Mouse (Mus musculus): ENCODE results near the gene Sox5. TPM values are rescaled to one million over a fixed set of nuclear protein-coding genes. Genes with fewer than 3 reads are reported as not detected.

Gene Sox5
- total RNA-seq, 2 experiments from 2014 or later: 28.7 to 41.6 TPM

DNA sequence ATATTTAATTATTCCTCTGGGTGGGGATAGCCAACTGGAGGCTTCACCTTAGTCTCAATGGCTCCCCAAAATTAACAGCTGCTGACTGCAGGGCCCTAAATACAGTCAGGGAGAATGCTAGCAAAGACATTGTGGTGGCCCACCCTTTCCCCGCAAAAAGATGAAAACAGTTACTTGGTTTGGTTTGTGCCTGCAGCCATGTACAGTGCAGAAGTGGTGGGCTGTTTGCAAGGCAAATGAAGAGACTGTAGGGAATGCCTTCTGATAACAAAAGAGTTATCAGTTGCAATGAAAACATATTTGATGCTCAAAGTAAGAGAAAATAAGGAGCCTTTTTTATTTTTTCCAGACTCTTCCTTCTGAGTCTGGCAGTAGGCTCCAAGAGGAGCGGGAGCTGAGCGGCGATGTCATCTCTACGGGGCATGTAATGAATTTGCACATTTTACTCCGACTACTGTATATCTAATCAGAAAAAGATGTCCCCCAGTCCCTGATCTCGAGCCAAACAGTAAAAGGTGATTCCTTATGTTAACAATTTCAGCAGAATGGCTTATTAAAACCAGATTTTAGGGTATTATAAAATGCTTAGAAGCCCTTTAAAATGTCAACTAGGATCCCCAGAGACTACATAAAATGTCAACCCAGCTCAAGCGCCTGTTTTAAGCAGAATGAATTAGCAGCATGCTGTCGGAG is 943.2 kb downstream of the Sox5 start:
- DNase-seq: no peak

DNA sequence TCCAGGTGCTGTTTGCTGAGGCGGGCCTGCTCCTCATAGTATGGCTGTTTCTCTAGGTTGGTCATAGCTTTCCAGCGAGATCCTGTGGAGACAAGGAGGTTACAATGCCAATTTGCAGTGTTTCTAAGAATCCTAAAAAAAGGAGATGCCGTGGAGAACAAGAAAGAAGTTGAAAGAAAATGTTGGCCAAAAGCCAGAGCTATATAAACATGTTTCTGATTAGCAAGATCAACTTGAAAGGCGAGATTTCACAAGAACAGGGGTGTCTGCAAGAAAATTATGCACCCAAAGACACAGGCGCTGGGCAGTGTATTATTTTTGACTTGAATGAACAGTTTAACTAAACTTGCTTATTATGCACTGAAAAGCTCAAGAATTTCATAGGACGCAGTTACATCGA is 946.4 kb downstream of the Sox5 start:
- no peak for DNase-seq

DNA sequence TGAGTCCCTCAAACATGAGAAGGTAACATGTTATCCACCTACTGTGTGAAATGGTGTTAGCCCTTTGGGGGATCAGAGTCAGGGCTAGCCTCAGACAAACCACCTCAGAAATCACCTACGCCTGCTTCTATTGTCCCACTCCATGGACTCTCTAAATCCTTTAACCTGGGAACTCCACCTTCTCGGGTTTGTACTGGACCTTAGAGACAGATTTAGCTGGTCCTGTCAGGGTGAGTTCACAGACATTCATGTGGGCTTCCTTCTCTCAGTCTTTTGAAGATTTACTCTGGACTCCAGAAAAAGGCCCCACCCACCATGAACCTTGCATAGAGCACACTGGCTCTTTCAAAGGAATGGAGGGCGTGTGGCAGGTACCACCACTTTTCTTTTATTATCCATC is 947.8 kb downstream of the Sox5 start:
- DNase-seq: no peak

DNA sequence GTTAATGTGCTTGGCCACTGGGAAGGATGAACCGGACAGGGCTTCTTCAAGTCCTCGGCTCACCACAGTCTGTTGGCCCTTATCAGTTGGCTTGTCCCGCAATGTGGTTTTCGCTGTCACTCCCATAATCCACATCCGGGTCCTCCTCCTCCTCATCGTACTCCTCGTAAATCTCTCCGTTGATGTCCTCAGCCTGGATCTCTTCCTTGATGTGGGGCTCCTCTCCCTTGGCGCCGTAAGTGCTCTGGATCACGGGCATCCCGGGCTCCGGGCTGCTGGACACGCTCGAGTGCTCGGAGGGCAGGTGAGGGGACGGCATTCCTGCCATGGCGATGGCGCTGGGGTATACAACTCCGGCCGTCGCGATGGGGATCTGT is 948.6 kb downstream of the Sox5 start:
- DNase-seq: no peak

DNA sequence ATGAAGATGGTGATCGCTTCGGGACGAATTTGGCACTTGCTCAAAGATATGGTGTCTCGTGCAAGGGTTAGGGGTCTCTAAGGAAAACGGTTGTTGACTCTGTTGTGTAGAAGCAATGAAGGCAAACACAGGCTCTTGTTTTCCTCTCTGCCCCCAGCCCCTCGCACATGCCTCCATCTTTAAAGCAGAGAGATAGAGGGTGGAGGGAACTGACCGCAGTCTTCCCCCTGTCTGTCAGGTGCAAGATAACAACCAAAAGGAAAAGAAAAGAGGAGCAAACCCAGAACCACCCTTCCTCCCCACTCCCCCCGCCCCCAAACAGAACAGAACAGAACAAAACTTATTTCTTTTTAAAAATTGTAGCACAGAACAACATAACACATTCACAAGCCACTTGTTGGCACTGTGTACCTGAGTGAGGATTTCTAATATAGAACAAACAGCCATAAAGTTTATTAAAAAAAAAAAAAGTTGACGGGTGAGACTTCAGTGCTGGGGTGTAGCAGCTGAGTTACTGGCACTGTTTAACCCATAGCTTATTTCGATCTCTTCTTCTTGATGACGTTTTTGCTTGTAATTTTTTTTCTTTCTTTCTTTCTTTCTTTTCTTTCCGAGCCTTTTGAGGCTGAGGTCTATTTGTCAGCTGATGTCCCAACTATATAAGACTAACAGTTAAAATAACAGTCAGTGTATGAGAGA is 949.1 kb downstream of the Sox5 start:
- DNase-seq: no peak

DNA sequence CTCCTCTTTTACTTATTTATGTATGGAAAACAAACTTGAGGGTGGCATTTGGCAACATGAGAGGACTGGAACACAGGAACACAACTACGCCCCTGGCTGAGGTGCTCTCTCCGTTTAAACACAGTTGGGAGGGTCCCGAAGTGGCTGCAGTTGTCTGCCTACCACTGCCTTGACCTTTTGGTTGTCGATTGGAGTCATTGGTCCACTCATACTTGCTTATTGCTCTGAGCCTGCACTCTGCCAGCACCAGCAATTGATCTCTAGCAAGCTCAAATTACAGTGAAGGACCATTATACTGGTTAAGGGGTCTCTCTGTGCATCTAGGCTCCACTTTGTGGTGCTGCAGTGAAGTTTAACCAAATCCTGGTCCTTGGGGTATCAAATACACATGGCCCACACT is 950.5 kb downstream of the Sox5 start:
- no peak for DNase-seq

DNA sequence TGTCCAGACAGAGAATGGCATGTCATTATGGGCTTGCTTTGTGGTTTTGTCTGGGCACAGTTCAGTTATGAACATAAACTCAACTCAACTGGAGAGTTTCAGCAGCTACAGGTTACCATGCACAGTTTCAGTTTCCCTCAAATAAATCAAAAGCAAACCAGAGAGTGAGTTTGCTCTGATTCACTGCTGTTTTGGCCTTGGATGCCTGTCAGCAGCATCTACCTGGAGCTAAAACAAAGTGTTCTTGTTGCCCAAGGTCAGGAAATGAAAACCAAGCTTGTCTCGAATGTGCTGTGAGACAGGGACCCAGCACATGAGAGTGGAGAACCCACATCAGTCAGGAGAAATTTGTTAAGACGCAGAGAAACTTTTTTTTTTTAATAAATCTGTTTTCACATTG is 951.6 kb downstream of the Sox5 start:
- DNase-seq: no peak

DNA sequence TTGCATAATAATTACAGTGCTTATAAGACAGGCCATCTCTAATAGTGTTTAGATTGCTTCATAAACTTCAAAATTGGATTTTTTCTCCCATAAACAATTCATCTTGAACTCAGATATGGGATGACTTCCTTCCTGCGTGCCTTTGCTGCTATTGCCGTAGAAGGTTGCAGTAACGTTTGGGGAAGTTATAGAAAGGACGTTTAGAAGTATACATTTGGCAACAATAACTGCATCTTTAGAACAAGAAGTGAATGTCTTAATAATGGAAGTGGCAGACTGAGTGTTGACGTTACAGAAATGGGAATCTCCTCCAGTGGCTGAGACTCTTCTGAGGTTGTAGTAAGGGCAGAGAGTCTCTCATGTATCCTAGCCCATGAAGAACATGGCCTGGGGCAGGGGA is 955.0 kb downstream of the Sox5 start:
- DNase-seq: no peak

DNA sequence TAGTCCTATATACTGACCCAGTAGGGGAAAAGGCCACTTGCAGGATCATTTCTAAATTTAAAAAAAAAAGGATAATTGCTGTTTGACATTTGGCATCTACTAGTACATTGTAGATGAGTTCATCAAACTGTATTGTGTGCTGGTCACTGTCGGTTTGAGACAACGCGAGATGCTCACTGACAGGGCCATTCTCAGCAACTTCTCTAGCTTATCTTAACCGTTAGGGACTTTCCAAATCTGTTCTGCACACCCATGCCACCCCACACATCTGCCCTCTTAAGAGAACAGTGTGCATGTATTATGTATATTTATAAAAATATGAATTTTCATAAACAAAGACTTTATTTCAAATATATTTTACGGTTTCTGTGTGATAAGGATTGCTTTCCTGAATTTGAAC is 955.8 kb downstream of the Sox5 start:
- no peak for DNase-seq

DNA sequence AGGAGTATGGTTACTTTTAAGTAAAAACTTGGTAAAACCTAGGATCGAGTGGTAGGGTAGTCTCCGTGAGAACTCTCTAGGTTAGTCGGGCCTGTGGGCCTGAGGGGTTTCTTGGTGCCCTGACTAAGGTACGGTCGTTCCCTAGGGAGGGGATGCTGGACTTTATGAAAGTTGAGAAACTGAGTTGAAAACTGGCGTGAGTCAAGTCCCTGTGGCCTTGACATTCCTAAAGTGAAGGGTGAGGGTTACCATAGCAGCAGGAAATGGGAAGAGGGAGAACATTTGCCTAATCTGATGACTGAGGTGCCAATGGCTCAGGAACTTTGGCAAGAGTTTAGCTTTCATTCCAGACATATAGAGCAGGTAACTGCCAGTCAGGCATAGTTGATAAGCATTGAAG is 956.7 kb downstream of the Sox5 start:
- DNase-seq: no peak

DNA sequence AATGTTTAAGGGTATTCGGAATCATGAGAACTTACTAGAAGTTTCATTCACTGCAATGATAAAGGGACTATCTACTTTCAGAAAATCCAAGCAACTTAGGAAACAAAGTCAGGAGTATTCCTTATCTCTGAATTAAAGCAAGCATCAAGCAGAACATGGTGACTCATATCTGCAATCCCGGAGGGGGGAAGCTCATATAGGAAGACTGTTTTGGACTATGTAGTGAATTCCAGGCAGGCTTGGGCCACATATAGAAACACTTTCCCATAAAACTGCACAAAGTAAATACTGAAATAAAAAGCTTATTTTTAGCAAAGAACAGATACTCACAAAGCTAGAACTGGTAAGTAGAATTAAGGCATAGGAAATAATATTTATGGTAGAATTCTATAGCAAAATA is 993.3 kb downstream of the Sox5 start:
- DNase-seq: no peak

DNA sequence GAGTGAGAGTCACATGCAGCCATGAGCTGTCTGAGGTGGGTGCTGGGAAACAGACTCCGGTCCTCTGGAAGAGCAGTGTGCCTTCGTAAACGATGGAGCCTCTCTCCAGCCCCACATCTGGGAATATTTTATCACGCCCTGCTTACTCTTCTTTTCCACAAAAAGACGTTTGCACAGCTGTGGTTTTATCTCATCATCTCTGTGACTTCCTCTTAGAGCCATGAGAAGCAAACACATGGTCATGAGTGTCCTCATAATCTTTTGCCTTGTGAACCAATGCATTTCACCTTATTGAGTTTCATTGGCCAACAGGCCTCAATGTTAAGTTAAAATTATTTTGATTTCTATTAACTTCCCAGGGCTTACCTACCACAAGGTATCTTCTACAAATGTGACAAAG is 994.4 kb downstream of the Sox5 start:
- no peak for DNase-seq

DNA sequence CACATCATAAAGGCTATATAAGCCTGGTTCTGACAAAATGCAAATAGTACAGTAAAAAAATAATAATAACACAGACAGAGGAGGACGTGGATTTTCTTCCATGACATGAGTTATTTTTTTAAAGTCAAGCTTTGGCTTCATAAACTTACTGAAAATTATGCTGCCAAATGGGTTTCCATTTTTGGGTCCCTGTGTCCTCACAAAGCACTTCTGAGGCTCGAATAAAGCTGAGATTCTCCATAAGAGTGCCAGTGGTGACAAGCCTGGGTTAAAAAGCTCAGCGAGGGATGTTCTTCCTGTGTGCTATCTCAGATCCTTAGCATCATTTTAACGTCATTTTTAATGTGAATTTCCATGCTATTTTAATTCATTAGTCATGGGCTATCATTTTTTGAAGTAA is 996.1 kb downstream of the Sox5 start:
- no peak for DNase-seq
